8 mouse cellular contexts compared by ENCODE assay signal in the genomic region with DNA sequence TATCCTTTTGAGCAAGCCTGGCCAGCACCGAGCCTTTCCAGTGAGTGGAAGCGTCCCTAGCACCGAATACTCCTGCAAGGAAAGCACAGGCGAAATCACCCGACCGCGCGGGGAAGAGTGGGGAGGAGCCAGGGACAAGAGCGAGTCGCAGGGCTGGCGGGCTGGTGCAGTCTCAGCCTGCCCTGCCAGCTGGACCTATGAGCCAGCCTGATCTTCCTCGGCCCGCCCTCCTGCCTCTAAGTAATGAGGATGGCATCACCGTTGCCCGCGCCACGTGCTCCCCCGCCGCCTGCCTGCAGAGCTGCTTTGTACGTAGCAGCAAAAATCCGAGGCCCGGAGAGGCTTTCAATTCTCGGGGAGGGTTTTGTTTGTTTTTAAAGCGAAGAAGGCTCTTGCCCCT. TPM values are rescaled to one million over a fixed set of nuclear protein-coding genes. Genes with fewer than 3 reads are reported as not detected.
DNase-seq lines count a peak whose midpoint lies in the region; ATAC-seq and TF ChIP-seq lines count a peak whose summit lies in the region.

No protein-coding gene starts in this region.

- WGBS in kidney, embryonic 14.5 days, result 1% methylated on average over 24 of the region's 24 CpGs
- 14% methylated on average over 24 of the region's 24 CpGs for WGBS in liver, adult 2 months

- no peak for TF ChIP-seq CTCF in bone marrow macrophage, adult 2 months (IDR thresholded peaks at IDR 0.05; ENCODE audit: low read depth, low read length)
- TF ChIP-seq CTCF in embryonic fibroblast, embryonic 13.5 days (IDR thresholded peaks at IDR 0.05; ENCODE audit: borderline replicate concordance, insufficient read depth, low read length), result no peak
- TF ChIP-seq CTCF in liver, adult 2 months (IDR thresholded peaks at IDR 0.05; ENCODE audit: low read depth, low read length), result no peak

- H3K79me2 ChIP-seq in liver, adult 2 months (ENCODE audit: control insufficient read depth, insufficient read depth, low read length), result peaks cover 53% of the 10 kb centered on the region

- H3K9me3 ChIP-seq in kidney, embryonic 14.5 days (ENCODE audit: control insufficient read depth, low read length), result no peaks in the 10 kb centered on the region

- peak overlapping the region; percentile 46 for H3K4me3 ChIP-seq in bone marrow macrophage, adult 2 months (ENCODE audit: insufficient read depth, low read length)
- peak overlapping the region; percentile 6; the same call in 1 of the 2 replicates for H3K4me3 ChIP-seq in embryonic fibroblast, embryonic 13.5 days (ENCODE audit: insufficient read depth, low read length)
- H3K4me3 ChIP-seq in kidney, embryonic 14.5 days (ENCODE audit: low read length), result peak overlapping the region; percentile 31
- no peak overlapping the region for H3K4me3 ChIP-seq in liver, adult 2 months (ENCODE audit: insufficient read depth, low read depth, low read length)

- peak overlapping the region; percentile 63 for H3K27ac ChIP-seq in bone marrow macrophage, adult 2 months (ENCODE audit: insufficient read depth, low read depth, low read length)
- peak overlapping the region; percentile 32; the same call in 1 of the 2 replicates for H3K27ac ChIP-seq in embryonic fibroblast, embryonic 13.5 days (ENCODE audit: insufficient read depth, low read length)
- peak overlapping the region; percentile 57 for H3K27ac ChIP-seq in kidney, embryonic 14.5 days (ENCODE audit: low read depth, low read length)
- H3K27ac ChIP-seq in liver, adult 2 months (replicated peaks; ENCODE audit: insufficient read depth, low read depth, low read length), result 0 out of 2 replicates have a peak overlapping the region, but pooled peaks have one; percentile 5

- H3K36me3 ChIP-seq in kidney, embryonic 14.5 days (ENCODE audit: control insufficient read depth, insufficient read depth, low read length), result peaks cover 8% of the 10 kb centered on the region
- no peaks in the 10 kb centered on the region; the same call in 1 of the 2 replicates for H3K36me3 ChIP-seq in liver, adult 2 months (ENCODE audit: control insufficient read depth, insufficient read depth, low read length)

- no peaks in the 10 kb centered on the region for H3K27me3 ChIP-seq in kidney, embryonic 14.5 days (ENCODE audit: control insufficient read depth, insufficient read depth, low read length)
- H3K27me3 ChIP-seq in liver, adult 2 months (ENCODE audit: control insufficient read depth, insufficient read depth, low read length), result no peaks in the 10 kb centered on the region

- no peak for TF ChIP-seq POLR2A in bone marrow macrophage, adult 2 months (IDR thresholded peaks at IDR 0.05; ENCODE audit: borderline replicate concordance, low read depth, low read length)
- TF ChIP-seq POLR2A in embryonic fibroblast, embryonic 13.5 days (IDR thresholded peaks at IDR 0.05; ENCODE audit: low read depth, low read length), result 0 out of 2 replicates have a peak, but pooled peaks have one; percentile 41
- TF ChIP-seq POLR2A in liver, adult 2 months (IDR thresholded peaks at IDR 0.05; ENCODE audit: extremely low read depth, insufficient read depth, low read length), result no peak

- peak overlapping the region; percentile 61; the same call in 1 of the 2 replicates for H3K9ac ChIP-seq in kidney, embryonic 14.5 days (ENCODE audit: low read depth, low read length)
- peak overlapping the region; percentile 11; the same call in 1 of the 2 replicates for H3K9ac ChIP-seq in liver, adult 2 months (ENCODE audit: low read depth, low read length)

- peak overlapping the region; percentile 60 for H3K4me2 ChIP-seq in kidney, embryonic 14.5 days (replicated peaks; ENCODE audit: low read depth, low read length)

- peak; percentile 91 for DNase-seq in 3134 (ENCODE audit: extremely low read depth, insufficient read length, low spot score)
- peak; percentile 86 to 87 for DNase-seq in heart, adult 9 months (ENCODE audit: low spot score in 2 of 2)
- peak; percentile 83 for DNase-seq in liver, adult 2 months (ENCODE audit: extremely low read depth, low read depth, low spot score)
- peak; percentile 78 for DNase-seq in spleen, postnatal 36 days (ENCODE audit: low spot score in 2 of 2)

- peak; percentile 94 for ATAC-seq in kidney, embryonic 14.5 days (ENCODE audit: low FRiP score, low TSS enrichment)
- ATAC-seq in monocyte, adult 5-6 weeks (replicated peaks; ENCODE audit: insufficient number of reproducible peaks, low FRiP score, low TSS enrichment, poor library complexity, severe bottlenecking), result peak; percentile 92

- peaks cover 87% of the 10 kb centered on the region for H3K4me1 ChIP-seq in bone marrow macrophage, adult 2 months (ENCODE audit: control insufficient read depth, insufficient read depth, low read length)
- H3K4me1 ChIP-seq in embryonic fibroblast, embryonic 13.5 days (ENCODE audit: control insufficient read depth, insufficient read depth, low read length), result peaks cover 14% of the 10 kb centered on the region
- peaks cover 86% of the 10 kb centered on the region for H3K4me1 ChIP-seq in kidney, embryonic 14.5 days (ENCODE audit: control insufficient read depth, insufficient read depth, low read length)
- H3K4me1 ChIP-seq in liver, adult 2 months (ENCODE audit: control insufficient read depth, insufficient read depth, low read length), result peaks cover 66% of the 10 kb centered on the region

RNA-seq across cellular contexts. Expression of gene Anp32a, which starts 22.5 kb away (rescaled TPM):
- polyA plus RNA-seq in bone marrow macrophage, adult 2 months (2012; ENCODE audit: insufficient read depth, insufficient read length, missing spikeins), result 351 and 354 TPM in 2 replicates
- 352 and 487 TPM in 2 replicates for polyA plus RNA-seq in embryonic fibroblast, embryonic 13.5 days (2011; ENCODE audit: insufficient read length, low read depth, missing spikeins)
- polyA plus RNA-seq in kidney, embryonic 14.5 days (2014; fragmentation: Nextera tagmentation; extraction: Ambion mirVana), result 155 and 214 TPM in 2 replicates
- 78.8 and 96.2 TPM in 2 replicates for total RNA-seq in liver, adult 2 months (2014; rRNA removed)
- polyA plus RNA-seq in liver, adult 2 months (2012; rRNA removed), result 27.3 and 32.2 TPM in 2 replicates
- total RNA-seq in monocyte, adult 5-6 weeks (2017), result 648 to 883 TPM (median 742 TPM) in 3 replicates

Comparison
In these comparisons a context has a peak if more than half of its experiments do, and no peak if none do; other contexts are left out.
1. H3K27ac ChIP-seq: peak in every context shown above with its lines; median percentile 63 in bone marrow macrophage, adult 2 months; 57 in kidney, embryonic 14.5 days; 32 in embryonic fibroblast, embryonic 13.5 days; 5 in liver, adult 2 months.